Mouse (Mus musculus): ENCODE measurements at regions not wholly inside any gene's neighbourhood (a gene's known extent, or its start where the extent isn't known, plus 50 kb on each side); places are given as distances from the start of the nearest gene placed in this dataset.

DNA sequence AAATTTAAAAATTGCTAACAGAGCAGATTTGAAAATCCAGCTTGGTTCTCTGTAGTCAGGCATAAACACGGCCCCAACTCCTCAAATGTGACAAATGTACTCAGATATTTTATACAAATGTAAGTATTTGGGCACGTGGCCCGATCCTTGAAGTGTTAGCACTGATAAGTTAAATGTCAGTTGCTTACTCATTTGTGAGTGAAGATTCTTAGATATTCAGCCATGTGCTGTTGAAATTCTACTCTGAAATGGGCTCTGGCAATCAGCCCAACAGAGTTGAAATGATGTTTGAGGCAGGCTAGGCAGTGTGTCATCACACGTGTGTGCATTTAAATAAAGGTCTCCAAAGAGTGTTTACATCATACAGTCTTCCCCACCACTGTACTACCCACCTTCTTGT lies 103.2 kb upstream of the Id2 start:
- Histone ChIP-seq H3K4me3 (ENCODE audit: insufficient read depth, low read depth, low read length) (no peak overlapping the region), H3K27ac (replicated peaks; ENCODE audit: low read depth, low read length) (no peak overlapping the region), H3K4me1 (ENCODE audit: control insufficient read depth, insufficient read depth, insufficient read length, low read length) (no peaks in the 10 kb centered on the region)

DNA sequence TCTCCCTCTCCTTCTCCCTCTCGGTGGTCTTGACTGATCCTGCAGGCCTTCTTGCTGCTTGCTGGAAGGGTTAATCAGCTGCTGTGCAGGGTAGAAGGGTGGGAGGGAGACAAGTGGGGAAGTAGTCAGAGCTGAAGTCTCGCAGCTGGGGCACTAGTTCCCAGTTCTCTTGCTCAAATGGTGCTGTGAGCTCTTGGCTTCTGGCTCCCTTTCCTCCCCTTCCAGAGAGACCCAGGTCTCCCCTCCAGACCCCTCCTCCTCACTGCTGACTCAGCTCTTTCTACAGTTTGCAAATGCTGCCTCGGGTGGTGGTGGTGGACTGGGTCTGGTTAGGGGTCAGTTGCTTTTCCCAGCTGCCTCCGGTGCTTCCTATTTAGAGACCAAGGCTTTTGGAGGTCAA lies 100.8 kb upstream of the Id2 start:
- Histone ChIP-seq H3K27ac (replicated peaks; ENCODE audit: low read depth, low read length) (no peak overlapping the region), H3K4me3 (ENCODE audit: insufficient read depth, low read depth, low read length) (no peak overlapping the region), H3K4me1 (ENCODE audit: control insufficient read depth, insufficient read depth, insufficient read length, low read length) (no peaks in the 10 kb centered on the region)

DNA sequence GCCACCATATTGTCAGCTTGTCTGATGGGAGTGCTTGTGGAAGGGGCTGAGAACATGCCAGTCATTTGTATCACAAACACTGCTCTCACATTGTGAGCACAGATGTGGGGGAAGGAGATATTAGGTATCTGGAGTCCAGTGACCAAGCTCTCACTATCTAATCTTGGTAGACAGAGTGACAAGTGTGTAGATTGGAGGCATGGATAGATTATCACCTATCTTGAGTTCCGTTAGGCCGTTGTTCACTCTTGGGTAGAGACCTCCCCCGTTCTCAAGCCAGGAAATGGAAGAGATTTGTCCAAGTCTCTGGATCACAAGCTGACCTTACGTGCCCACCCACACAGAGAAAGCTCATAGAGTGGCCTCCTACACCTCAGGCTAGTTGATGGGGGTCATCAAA lies 99.1 kb upstream of the Id2 start:
- H3K4me1 ChIP-seq (ENCODE audit: control insufficient read depth, insufficient read depth, insufficient read length, low read length) = no peaks in the 10 kb centered on the region; the same call in 1 of the 2 replicates
- no peak overlapping the region for H3K27ac ChIP-seq (replicated peaks; ENCODE audit: low read depth, low read length)
- no peak overlapping the region for H3K4me3 ChIP-seq (ENCODE audit: insufficient read depth, low read depth, low read length)

DNA sequence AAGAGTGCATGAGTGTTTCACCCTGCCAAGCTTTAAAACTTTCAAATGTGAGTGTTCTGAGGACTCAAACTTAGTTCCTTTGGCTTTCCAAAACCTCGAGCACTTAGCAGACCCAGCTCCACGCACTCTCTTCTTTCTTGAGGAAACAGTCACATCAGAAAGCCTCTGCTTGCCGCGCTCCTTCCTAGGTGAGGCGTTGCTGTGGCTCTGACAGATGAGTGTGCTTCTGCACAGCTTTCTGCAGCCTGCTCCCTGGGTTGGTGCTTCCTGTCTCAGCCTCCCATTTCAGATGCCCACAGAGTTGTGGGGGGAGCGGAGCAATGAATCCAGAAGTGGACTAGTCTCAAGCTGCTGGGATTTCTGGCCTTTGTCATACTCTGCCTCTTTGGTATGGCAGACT lies 95.3 kb upstream of the Id2 start:
- no peak overlapping the region for H3K27ac ChIP-seq (replicated peaks; ENCODE audit: low read depth, low read length)
- peaks cover 12% of the 10 kb centered on the region; the same call in 1 of the 2 replicates for H3K4me1 ChIP-seq (ENCODE audit: control insufficient read depth, insufficient read depth, insufficient read length, low read length)
- H3K4me3 ChIP-seq (ENCODE audit: insufficient read depth, low read depth, low read length) = no peak overlapping the region

DNA sequence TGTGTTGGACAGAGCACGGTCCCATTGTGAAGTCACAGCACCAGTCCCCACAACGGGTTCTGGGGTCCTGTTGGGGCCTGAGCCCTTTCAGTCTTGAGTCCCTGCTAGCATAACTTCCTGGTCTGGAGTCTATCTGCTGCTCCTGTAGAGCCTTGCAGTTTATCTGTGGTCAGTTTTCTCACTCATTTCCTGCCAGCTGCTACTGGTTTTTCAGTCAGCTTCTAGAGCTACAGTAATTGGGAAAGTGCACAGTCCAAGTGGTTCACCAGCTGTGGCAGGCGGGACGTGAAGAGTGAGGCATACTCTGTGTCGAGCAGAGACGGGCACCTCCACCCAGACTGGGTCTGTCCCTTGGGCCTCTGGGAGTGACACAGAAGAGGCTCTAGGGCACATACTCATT lies 93.4 kb upstream of the Id2 start:
- H3K27ac ChIP-seq (replicated peaks; ENCODE audit: low read depth, low read length) = peak overlapping the region; percentile 66
- peaks cover 12% of the 10 kb centered on the region; the same call in 1 of the 2 replicates for H3K4me1 ChIP-seq (ENCODE audit: control insufficient read depth, insufficient read depth, insufficient read length, low read length)
- H3K4me3 ChIP-seq (ENCODE audit: insufficient read depth, low read depth, low read length) = no peak overlapping the region

DNA sequence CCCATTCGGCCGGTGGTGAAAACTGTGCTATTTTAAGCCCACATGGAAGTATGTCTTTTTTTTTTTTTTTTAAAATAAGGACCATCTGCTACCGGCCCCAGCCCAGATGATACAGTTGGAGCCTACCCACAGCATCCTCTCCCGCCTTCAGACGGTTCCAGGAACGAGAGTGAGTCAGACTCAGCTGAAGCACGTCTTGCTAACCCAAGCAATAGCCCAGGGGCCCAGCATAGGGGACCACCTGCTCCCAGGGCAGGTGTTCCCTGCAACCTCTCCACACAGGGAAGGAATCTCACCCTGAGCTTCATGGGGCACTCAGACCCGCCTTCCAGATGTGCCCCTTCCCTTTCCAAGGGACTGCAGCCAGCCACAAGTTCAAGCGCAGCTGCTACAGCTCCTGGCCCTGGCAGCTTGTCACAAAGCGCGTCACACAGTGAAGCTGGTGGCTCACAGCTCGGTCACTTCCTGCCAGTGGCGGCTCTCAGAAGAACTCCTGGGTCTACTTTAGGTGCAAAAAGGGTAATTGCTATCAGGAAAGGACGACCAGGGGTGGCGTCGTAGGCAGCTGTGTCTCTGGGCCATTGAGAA lies 92.3 kb upstream of the Id2 start:
- no peak overlapping the region for H3K27ac ChIP-seq (replicated peaks; ENCODE audit: low read depth, low read length)

DNA sequence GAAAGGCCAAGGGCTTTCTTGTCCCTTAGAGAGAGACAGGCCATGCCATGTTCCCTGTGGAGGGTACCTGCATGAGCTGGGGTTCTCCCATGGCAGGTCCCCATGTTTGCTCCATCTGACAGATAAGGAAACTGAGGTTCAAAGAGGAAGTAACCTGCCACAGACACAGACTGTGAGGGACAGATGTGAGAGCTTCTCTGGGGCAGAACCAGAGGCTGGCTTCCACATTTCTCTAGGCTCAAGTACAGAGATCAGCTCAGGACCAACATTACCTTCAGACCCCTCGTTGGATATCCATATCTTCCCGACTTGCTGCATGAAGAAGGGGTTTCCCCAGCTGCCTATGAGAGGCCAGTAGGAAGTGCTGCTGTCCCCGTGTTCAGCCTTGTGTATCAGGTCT lies 91.6 kb upstream of the Id2 start:
- peaks cover 12% of the 10 kb centered on the region; the same call in 1 of the 2 replicates for H3K4me1 ChIP-seq (ENCODE audit: control insufficient read depth, insufficient read depth, insufficient read length, low read length)
- no peak overlapping the region for H3K27ac ChIP-seq (replicated peaks; ENCODE audit: low read depth, low read length)
- H3K4me3 ChIP-seq (ENCODE audit: insufficient read depth, low read depth, low read length) = no peak overlapping the region

More for the DNA sequence above, 92.3 kb upstream of the Id2 start:
- H3K4me1 ChIP-seq (ENCODE audit: control insufficient read depth, insufficient read depth, insufficient read length, low read length) = peaks cover 12% of the 10 kb centered on the region; the same call in 1 of the 2 replicates
- H3K4me3 ChIP-seq (ENCODE audit: insufficient read depth, low read depth, low read length) = no peak overlapping the region

DNA sequence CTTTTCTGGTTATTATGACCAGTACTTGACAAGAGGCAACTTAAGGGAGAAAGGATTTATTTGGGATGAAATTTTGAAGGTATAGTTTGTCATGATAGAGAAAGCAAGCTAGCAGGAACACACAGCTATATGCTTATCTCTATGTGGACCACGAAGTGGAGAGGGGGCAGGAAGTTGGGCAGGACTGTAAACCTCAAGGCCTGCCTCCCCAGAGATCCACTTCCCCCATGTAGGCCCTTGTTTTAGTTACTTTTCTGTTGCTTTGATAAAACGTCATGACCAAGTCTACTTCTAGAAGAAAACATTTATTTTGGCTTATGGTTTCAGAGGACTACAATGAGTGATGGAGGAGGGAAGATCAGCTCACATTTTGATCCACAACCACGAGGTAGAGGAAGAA lies 90.3 kb upstream of the Id2 start:
- H3K4me1 ChIP-seq (ENCODE audit: control insufficient read depth, insufficient read depth, insufficient read length, low read length) = peaks cover 12% of the 10 kb centered on the region; the same call in 1 of the 2 replicates
- H3K27ac ChIP-seq (replicated peaks; ENCODE audit: low read depth, low read length) = no peak overlapping the region

DNA sequence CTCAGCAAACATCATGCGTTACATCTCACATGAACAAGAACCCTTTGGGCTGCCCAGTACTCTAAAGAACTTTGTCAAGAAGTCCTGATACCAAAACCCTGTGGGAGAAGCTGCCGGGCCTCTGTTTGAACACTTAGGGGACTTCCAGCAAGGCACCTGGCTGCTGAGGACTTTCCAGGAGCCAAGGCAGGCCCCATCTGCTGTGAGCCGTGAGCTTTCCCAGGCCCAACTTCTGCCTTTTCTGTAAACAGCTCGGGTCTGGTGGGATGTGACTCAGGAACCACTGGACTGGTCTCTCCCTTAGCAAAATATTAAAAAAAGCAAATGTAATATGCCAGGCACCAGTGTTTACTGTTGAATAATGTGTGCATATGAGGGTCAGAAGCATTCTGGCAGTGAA lies 85.7 kb upstream of the Id2 start:
- Histone ChIP-seq H3K27ac (replicated peaks; ENCODE audit: low read depth, low read length) (no peak overlapping the region), H3K4me1 (ENCODE audit: control insufficient read depth, insufficient read depth, insufficient read length, low read length) (peaks cover 1% of the 10 kb centered on the region; the same call in 1 of the 2 replicates), H3K4me3 (ENCODE audit: insufficient read depth, low read depth, low read length) (no peak overlapping the region)

More for the DNA sequence above, 90.3 kb upstream of the Id2 start:
- no peak overlapping the region for H3K4me3 ChIP-seq (ENCODE audit: insufficient read depth, low read depth, low read length)

DNA sequence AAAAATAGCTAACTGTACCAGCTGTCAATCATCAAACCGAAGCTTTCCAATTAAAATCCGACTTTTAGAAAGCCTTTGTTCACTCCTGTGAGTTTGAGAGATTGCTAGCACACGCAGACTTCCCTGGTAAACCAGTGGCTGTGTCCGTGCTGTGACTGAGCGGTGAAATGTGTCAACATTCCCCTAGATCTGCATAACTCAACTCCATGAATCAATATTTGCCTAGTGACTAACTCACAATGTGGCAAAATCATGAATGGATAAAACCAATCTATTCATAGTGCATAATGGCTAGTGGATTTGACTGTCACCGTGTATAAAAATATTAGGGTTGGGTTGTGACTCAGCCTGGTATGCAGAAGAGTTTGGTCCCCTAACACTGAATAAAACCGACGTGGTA lies 84.4 kb upstream of the Id2 start:
- Histone ChIP-seq H3K27ac (replicated peaks; ENCODE audit: low read depth, low read length) (no peak overlapping the region), H3K4me3 (ENCODE audit: insufficient read depth, low read depth, low read length) (no peak overlapping the region), H3K4me1 (ENCODE audit: control insufficient read depth, insufficient read depth, insufficient read length, low read length) (peaks cover 3% of the 10 kb centered on the region; the same call in 1 of the 2 replicates)

DNA sequence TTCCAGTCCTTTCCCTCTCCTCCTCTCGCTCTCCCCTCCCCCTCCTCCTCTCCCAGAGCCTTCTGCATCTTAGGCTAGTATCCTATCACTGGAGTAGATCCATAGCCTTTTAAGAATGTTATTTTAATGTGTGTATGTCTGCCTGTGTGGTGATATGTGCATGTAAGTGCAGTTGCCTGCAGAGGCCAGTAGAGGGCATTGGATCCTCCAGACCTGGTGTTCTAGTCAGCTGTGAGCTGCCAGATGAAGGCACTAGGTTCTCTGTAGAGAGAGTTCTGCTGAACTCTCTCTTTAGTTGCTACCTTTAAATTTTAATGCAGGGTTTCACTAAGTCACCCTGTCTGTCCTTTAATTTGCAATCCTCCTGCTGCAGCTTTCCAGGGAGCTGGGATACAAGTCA lies 83.9 kb upstream of the Id2 start:
- peaks cover 3% of the 10 kb centered on the region; the same call in 1 of the 2 replicates for H3K4me1 ChIP-seq (ENCODE audit: control insufficient read depth, insufficient read depth, insufficient read length, low read length)
- no peak overlapping the region for H3K27ac ChIP-seq (replicated peaks; ENCODE audit: low read depth, low read length)
- H3K4me3 ChIP-seq (ENCODE audit: insufficient read depth, low read depth, low read length) = no peak overlapping the region

DNA sequence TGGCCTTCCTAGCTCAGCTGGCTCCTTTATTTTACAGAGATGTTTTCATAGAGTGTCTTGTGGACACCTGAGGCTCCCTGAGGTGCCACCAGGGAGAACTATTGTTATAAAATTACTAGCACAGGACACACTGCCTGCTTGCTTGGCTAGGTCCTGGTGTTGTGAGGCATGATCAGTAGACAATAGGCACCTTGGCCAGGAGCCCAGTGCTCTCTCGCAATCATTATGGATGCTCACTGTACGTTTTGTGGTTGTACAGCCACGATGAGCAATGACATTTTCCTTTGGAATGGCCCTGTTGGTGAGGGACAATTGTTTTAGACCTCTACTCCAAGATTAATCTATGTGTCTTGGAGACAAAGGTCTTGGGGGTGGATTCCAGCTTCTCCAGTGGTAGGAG lies 83.3 kb upstream of the Id2 start:
- Histone ChIP-seq H3K4me3 (ENCODE audit: insufficient read depth, low read depth, low read length) (no peak overlapping the region), H3K27ac (replicated peaks; ENCODE audit: low read depth, low read length) (no peak overlapping the region), H3K4me1 (ENCODE audit: control insufficient read depth, insufficient read depth, insufficient read length, low read length) (peaks cover 3% of the 10 kb centered on the region; the same call in 1 of the 2 replicates)

DNA sequence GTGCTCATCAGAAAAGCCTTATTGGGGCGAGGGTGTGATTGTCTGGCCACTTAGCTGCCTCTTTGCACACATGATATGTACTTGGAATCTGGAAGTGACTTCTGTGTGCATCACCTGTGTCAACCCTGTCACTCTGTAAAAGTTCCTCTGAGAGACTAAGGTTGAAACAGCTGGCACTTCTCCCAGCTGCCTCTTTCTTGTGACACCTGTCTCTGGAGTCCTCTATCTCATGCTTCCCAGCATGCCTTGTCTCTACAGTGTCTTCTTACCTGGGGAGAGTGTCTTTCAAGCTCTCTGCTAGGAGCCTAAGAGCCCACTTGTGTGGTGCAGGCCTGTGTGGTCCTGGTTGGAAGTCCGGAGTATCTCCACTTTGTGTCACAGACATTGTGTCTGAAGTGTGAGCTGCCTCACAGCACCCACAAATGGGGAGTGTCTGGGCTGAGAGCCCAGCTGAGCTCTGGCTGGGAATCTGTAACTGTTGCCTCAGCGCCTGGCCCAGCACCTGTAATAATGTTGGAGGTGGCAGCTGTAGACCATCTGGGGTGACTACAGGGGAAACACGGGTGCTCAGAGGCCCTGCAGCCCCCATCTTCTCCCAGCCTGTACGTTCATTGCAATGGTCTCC lies 81.7 kb upstream of the Id2 start:
- peaks cover 3% of the 10 kb centered on the region; the same call in 1 of the 2 replicates for H3K4me1 ChIP-seq (ENCODE audit: control insufficient read depth, insufficient read depth, insufficient read length, low read length)
- H3K4me3 ChIP-seq (ENCODE audit: insufficient read depth, low read depth, low read length) = no peak overlapping the region
- H3K27ac ChIP-seq (replicated peaks; ENCODE audit: low read depth, low read length) = no peak overlapping the region

DNA sequence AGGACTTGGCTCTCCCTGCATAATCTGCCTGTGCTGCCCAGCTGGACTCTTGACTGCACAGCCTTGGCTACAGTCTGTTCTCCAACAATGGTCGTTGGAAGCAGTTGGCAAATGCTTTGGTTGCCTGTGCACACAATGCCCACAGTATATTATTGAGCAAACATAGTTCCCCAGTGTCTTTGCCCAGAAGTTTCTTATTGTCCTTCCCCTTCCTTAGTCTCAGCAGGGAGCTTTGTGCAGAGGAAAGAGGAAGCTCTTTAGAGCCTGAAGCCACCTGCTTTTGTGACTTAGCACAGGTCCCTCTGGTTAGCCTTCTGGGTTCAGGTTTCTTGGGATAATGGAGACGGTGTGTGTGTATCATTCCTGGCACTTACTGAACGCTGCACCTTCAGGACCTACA lies 80.9 kb upstream of the Id2 start:
- Histone ChIP-seq H3K4me3 (ENCODE audit: insufficient read depth, low read depth, low read length) (no peak overlapping the region), H3K27ac (replicated peaks; ENCODE audit: low read depth, low read length) (no peak overlapping the region), H3K4me1 (ENCODE audit: control insufficient read depth, insufficient read depth, insufficient read length, low read length) (peaks cover 3% of the 10 kb centered on the region; the same call in 1 of the 2 replicates)

DNA sequence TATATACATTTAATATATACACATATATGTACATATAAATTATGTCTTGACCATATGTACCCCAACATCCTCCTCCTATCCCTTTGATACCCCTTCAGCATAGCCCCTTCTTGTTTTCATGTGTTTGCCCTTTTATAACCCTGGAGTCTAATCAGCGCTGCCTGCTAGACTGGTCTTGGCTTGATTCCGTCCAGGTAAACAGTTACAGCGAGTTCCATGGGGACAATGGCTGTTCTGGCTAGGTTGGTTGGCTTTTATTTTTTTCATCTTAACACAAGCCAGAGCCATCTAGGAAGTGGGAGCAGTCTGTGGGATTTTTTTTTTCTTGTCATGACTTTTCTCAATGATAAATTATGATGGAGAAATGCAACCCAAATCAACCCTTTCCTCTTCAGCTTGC lies 79.6 kb upstream of the Id2 start:
- Histone ChIP-seq H3K4me3 (ENCODE audit: insufficient read depth, low read depth, low read length) (no peak overlapping the region), H3K4me1 (ENCODE audit: control insufficient read depth, insufficient read depth, insufficient read length, low read length) (peaks cover 3% of the 10 kb centered on the region; the same call in 1 of the 2 replicates), H3K27ac (replicated peaks; ENCODE audit: low read depth, low read length) (no peak overlapping the region)

DNA sequence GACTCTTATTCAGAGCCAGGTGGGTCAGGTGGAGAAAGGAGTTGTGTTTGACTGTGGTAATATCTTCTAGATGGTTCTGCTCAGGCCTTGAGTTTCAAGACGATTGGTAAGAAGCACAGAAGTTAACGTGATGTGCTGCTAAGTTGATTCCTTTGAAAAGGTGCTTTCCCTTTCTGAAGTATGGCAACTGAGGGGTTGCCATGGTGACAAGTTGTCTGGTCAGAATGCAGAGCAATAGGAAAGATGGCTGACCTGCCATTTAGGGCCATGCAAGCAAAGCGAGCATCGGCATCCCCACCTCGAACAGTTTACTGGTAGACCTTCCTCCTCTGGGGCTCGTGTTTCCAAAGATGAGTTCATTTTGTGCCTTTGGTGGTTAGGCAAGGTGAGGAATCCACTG lies 76.1 kb upstream of the Id2 start:
- H3K4me1 ChIP-seq (ENCODE audit: control insufficient read depth, insufficient read depth, insufficient read length, low read length) = peaks cover 3% of the 10 kb centered on the region; the same call in 1 of the 2 replicates
- H3K4me3 ChIP-seq (ENCODE audit: insufficient read depth, low read depth, low read length) = no peak overlapping the region
- no peak overlapping the region for H3K27ac ChIP-seq (replicated peaks; ENCODE audit: low read depth, low read length)
